Mouse (Mus musculus): Measurements from ENCODE around the gene Gpr18.

Gene Gpr18

DNA sequence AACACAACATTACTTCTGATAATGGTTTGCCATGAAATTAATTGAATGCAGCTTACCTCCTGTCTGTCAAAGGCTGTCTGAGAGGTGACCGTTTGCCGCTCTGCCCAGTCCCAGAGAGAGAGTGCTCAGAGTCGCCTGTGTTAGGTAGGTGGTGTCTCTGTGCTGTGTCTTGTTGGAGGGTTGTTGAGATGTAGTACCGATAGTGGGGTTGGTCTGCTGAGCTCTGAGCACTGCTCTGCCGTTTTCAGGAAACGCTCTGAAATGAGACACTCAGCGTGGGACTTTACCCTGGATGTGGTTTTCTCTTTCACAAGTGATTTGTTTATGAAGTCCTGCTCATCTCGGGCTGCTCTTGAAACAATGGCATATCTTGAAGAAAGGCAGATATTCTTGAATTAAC lies at the start of gene Gpr18:
Gpr18 (minus strand) TSS at position 161 of the 400 bp plus-strand sequence.
- no peak for DNase-seq (ENCODE audit: low spot score)

GRCm38 (mm10) chr14:121964990-121965389 lies 49.4 kb upstream of the Gpr18 start, which contains the start of gene Gpr183:
TSS of gene Gpr183 (minus strand) at chr14:121965195.
- no peak for DNase-seq (ENCODE audit: low spot score)

DNA sequence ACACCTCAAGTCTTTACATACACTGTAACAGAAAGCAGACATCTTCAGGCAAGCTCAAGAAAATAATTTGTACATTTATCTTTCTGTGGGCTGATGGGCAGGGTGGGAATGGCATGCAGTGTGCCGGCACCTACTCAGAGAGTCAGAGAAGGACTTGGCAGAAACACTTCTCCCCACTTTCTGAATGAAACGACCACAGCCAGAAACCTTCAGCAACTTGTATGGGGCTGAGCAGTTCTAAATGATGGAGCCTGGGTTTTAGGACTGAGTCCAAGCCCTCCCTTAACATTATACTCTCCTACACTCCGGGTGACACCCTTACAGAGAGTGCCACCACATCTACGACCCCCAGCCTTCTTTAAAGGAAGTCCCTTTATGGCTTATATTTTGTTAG lies 48.4 kb upstream of the Gpr18 start:
- DNase-seq (ENCODE audit: low spot score) = no peak

DNA sequence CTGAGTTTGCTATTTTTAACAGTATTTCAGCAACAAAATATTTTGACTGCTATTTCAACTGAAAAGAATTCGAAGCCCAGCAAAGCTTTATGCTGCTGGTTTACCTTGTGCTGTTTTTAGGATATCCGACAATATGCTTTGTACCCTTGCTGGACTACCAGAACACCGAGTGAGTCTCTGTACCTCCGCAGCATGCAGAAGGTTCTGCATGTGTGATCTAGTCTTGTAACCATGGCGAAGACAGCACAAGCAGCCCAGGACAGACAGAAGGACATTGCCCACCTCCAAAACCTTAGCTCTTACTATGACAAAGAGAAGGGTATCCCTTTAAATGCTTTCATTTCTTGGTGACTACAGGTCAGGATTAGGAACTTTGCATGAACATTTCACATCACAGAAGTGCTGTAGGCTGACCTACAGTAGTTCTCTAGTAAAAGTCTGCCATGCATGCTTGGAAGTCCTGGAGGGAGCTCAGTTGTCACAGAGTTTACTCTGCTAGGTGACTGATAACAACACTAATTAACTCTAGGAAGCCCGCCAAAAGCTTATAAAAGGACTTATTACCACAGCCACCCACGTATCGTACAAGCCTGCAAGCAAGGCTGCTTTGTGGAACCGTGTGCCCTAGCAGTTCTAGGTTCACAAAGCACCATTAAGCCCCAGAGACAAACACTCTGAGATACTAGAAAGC lies 47.8 kb upstream of the Gpr18 start:
- no peak for DNase-seq (ENCODE audit: low spot score)

DNA sequence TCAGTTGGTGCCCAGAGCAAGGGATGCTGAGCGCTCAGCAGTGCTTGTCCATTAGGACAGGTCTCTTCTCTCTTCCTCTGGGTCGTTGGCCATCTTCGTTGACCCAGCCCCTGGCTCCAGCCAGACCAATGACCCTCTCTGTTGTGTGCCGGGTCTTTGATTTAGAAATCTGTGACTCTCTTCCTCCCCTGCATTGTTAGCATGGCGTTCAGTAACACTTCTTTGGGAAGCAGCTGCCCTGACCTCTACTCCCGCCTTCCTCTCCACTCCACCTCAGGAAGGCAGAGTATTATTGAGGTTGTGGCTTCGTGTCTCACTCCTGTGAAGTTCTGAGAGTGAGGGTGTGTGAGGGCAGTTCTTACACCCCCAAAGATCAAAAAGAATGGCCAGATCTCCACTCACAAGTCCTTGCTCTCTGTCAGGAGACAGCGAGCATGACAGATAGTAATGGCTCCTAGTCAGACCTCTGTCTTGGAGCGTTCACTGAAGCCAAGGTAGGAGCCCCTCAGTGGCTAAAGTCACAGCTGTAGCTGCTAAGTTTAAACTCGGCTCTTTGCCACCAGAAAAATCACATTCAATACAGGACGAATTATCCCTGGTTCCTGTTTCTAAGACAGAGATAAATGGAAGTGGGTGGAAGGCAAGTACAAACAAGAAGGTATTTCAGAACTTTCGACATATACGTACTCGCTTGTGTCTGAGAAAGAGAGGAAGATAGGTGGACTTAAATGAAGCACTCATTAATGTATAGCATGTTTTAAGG lies 46.7 kb upstream of the Gpr18 start:
- DNase-seq (ENCODE audit: low spot score) = no peak

- DNase-seq (ENCODE audit: low spot score) = no peak
Observed at GRCm38 (mm10) chr14:121961496-121962127, 46.0 kb upstream of the Gpr18 start.

GRCm38 (mm10) chr14:121960997-121961396 lies 45.4 kb upstream of the Gpr18 start:
- no peak for DNase-seq (ENCODE audit: low spot score)

DNA sequence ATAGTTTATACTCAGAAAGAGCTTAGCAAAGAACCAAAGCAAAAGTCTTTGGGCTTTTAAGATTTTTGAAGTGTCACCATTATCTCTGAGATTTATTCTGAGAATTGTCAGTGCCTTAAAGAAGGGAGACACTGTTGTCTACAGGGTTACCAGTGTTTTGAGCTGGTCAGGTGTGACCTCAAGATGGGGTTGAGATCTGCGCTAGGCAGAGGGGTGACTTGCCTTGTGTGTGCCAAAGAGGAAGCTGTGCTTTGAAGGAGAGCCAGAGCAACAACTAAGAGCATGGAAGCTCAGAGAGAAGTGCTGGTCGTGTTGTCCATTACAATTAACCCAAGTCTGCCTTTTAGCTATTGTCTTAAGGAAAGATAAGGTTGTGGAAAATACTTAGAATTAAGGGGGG lies 45.0 kb upstream of the Gpr18 start:
- no peak for DNase-seq (ENCODE audit: low spot score)

DNA sequence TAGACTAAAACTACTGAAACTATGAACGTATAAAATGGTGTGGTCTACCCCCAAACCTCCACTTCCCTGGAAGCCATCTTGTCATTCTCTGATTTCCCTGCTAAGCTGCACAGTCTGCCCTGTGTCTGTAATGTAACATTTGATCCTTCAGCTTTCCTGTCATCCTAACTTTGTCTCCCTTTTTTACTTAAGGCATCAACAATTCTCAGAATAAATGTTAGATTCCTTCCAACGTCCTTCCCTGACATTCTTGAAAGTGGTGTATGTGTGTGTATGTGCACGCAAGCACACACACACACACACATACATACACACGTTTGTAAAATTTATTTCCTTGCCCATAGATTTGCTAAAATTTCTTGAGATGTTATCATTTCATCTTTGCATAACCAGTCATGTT lies 44.5 kb upstream of the Gpr18 start:
- DNase-seq (ENCODE audit: low spot score) = no peak

- no peak for DNase-seq (ENCODE audit: low spot score)
Observed at GRCm38 (mm10) chr14:121959538-121959980, 44.0 kb upstream of the Gpr18 start.

- no peak for DNase-seq (ENCODE audit: low spot score)
Observed at GRCm38 (mm10) chr14:121958751-121959537, 43.4 kb upstream of the Gpr18 start.

- no peak for DNase-seq (ENCODE audit: low spot score)
Observed at GRCm38 (mm10) chr14:121958041-121958750, 42.6 kb upstream of the Gpr18 start.

DNA sequence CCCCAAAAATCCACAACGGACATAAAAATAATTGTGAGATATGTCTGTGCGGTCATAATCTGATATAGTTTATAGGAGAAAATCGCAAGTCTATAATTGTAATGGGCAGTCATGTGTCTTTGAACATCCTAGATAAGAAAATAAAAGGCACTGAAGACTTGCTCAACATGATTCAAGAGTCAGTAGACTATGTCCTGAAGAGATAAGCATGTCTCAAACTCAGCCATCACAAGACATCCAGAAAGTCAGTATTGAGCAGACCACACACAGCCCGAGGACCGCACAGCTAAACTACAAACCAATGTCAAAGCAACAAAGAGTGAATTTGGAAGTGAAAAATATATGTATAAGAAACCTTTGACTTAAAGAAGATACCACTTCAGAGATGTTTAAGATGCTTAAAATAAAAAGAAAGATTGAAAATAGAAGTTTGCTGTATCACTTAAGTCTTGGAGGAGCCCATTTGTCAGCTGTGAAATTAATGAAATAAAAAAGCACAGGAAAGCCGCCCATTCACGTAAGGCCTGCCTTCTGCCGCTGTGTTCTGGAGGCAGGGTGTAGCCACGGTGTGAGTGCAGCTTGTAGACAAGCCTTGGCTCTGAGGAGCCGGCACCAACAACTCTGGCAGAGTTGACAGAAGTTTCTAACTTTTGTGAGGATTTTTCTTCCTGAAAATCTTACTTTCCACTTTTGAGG lies 41.7 kb upstream of the Gpr18 start:
- DNase-seq (ENCODE audit: low spot score) = no peak

DNA sequence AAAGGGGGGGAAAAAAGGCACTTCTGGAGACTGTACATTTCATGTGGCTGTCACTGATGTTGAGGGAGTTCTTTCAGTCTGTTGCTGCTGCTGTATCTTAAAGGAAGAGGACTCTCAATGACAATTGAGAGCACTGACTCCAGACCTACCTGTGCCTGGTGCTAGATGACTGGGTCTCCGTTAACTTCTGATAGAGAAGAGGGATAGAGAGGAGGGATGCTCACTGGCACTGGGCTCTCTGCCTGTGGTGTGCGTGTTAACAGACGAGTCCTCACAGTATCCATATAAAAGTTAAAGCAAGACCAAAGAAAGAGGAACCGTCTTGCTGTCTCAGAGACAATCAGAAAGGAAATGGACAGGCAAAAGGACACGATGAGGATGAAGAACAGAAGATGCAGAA lies 40.7 kb upstream of the Gpr18 start:
- DNase-seq (ENCODE audit: low spot score) = no peak

- no peak for DNase-seq (ENCODE audit: low spot score)
Observed at GRCm38 (mm10) chr14:121955176-121955795, 39.7 kb upstream of the Gpr18 start.

- DNase-seq (ENCODE audit: low spot score) = no peak
Observed at GRCm38 (mm10) chr14:121954608-121955007, 39.0 kb upstream of the Gpr18 start.

DNA sequence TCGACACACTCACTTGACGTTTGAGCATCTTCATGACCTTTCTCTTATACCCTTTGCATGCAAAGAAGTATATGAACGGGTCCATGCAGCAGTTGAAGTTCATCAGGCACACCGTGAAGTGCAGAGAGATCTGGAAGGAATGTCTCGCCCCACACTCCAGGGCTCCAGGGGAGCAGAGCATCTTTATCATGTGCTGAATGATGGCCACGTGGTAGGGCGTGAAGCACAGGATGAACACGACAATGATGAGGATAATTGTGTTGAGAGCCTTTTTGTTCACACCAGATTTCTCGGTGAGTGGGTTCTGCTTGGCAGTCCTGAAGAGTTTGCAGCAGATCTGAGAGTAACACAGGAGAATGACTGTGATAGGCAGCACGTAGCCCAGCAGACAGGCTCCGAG lies 38.5 kb upstream of the Gpr18 start:
- DNase-seq (ENCODE audit: low spot score) = no peak

GRCm38 (mm10) chr14:121952046-121952400 lies 36.4 kb upstream of the Gpr18 start:
- DNase-seq (ENCODE audit: low spot score) = no peak

GRCm38 (mm10) chr14:121951399-121952045 lies 35.9 kb upstream of the Gpr18 start:
- no peak for DNase-seq (ENCODE audit: low spot score)

DNA sequence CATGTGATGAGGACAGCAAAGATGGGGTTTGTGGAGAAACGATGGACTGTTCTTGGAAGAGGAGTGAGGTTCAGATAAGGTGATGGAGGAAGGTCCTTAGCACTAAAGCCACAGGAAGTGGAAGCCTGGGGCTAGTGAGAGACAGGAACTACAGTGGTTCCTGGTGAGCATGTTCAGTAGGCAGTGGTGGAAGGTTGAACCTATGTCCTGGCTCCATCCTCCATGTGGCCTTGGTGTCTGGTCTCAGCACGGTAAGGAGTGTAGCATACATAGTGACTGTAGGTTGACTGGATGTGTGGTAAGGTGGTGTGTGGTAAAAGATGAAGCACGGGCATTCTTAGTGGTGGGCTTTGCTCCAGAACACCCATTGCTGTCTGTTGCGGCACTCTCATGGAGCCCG lies 34.3 kb upstream of the Gpr18 start:
- no peak for DNase-seq (ENCODE audit: low spot score)

Measured in urinary bladder, postnatal 10 days (tissue).